ENCODE assay signal across 8 mouse cellular contexts in the genomic region with DNA sequence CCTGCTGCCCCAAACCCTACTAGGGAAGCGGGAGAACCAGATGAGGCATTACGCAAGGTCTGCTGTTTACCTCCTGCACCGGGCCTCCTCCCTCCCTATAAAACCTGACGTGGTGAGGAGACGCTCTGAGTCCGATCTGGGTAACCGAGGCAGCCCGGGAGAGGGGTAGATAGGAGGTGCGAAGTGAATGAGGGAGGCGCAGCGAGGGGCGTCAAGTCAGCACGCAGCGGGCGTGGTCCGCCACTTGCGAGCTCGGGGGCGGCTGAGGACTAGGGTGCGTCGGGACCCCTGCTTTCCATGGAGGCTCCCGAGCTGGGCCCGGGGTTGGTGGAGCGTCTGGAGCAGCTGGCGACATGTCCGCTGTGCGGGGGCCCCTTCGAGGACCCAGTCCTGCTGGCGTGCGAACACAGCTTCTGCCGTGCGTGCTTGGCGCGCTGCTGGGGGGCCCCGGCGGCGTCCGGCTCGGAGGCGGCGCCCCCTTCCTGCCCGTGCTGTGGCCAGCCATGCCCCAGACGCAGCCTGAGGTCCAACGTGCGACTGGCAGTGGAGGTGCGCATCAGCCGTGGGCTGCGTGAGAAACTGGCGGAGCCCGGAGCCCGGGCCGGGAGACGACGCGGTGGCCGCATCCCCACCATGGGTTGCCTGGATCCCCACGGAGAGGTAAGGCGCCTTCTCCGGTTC. TPM values are rescaled to one million over a fixed set of nuclear protein-coding genes. Genes with fewer than 3 reads are reported as not detected.
A peak's percentile ranks its signal among the peaks of the same experiment; 100 is the strongest.
DNase-seq lines count a peak whose midpoint lies in the region; ATAC-seq and TF ChIP-seq lines count a peak whose summit lies in the region.

A gene (plus strand): TSS at position 128 of the 681 bp plus-strand sequence.

- H3K4me2 ChIP-seq in heart, postnatal 0 days (ENCODE audit: low read depth, low read length): peak within 1 kb of the TSS; percentile 56
- peak within 1 kb of the TSS; percentile 60 for H3K4me2 ChIP-seq in liver, embryonic 12.5 days
- H3K4me2 ChIP-seq in midbrain, embryonic 16.5 days (ENCODE audit: low read length): peak within 1 kb of the TSS; percentile 70

- ATAC-seq in heart, postnatal 0 days (ENCODE audit: insufficient read depth, low read depth): peak; percentile 3; the same call in 1 of the 2 replicates
- no peak for ATAC-seq in liver, embryonic 12.5 days
- no peak for ATAC-seq in midbrain, embryonic 16.5 days

- DNase-seq in layer of hippocampus, adult 2 months (ENCODE audit: low spot score in 2 of 2): peak in 1 of 2 experiments; percentile 49
- DNase-seq in layer of hippocampus, adult 9-10 months (ENCODE audit: low spot score): no peak
- DNase-seq in cerebellum, postnatal 36 days: peak; percentile 30 to 41
- no peak for DNase-seq in heart, postnatal 0 days (ENCODE audit: low spot score)
- DNase-seq in urinary bladder, postnatal 14 days (ENCODE audit: low spot score): peak; percentile 66
- no peak for DNase-seq in ovary, postnatal 14 days (ENCODE audit: low spot score)

- H3K27ac ChIP-seq in layer of hippocampus, adult 2 months: peak within 1 kb of the TSS; percentile 50
- no peak within 1 kb of the TSS for H3K27ac ChIP-seq in heart, postnatal 0 days (ENCODE audit: low read depth)
- no peak within 1 kb of the TSS for H3K27ac ChIP-seq in liver, embryonic 12.5 days
- H3K27ac ChIP-seq in midbrain, embryonic 16.5 days (ENCODE audit: low read length): no peak within 1 kb of the TSS

- WGBS in heart, postnatal 0 days: 2% methylated on average over 55 of the region's 59 CpGs
- WGBS in liver, embryonic 12.5 days (ENCODE audit: insufficient replicate concordance): 4% methylated on average over 59 of the region's 59 CpGs
- 2% methylated on average over 56 of the region's 59 CpGs for WGBS in midbrain, embryonic 16.5 days

- no peak within 1 kb of the TSS for H3K9ac ChIP-seq in heart, postnatal 0 days (replicated peaks; ENCODE audit: low read depth, low read length)
- H3K9ac ChIP-seq in liver, embryonic 12.5 days: no peak within 1 kb of the TSS
- H3K9ac ChIP-seq in midbrain, embryonic 16.5 days (ENCODE audit: low read depth, low read length): peak within 1 kb of the TSS; percentile 58

- no peaks in the 10 kb centered on the region for H3K36me3 ChIP-seq in heart, postnatal 0 days (replicated peaks; ENCODE audit: control insufficient read depth, insufficient read depth, low read length)
- H3K36me3 ChIP-seq in liver, embryonic 12.5 days: no peaks in the 10 kb centered on the region
- H3K36me3 ChIP-seq in midbrain, embryonic 16.5 days (ENCODE audit: control insufficient read depth, insufficient read depth, low read length): no peaks in the 10 kb centered on the region

- H3K27me3 ChIP-seq in heart, postnatal 0 days (ENCODE audit: control insufficient read depth, insufficient read depth, low read length): peaks cover 67% of the 10 kb centered on the region
- peaks cover 85% of the 10 kb centered on the region for H3K27me3 ChIP-seq in liver, embryonic 12.5 days (replicated peaks)
- H3K27me3 ChIP-seq in midbrain, embryonic 16.5 days (ENCODE audit: control insufficient read depth, insufficient read depth, low read depth, low read length): peaks cover 23% of the 10 kb centered on the region

- no peaks in the 10 kb centered on the region for H3K9me3 ChIP-seq in heart, postnatal 0 days (replicated peaks; ENCODE audit: control insufficient read depth, low read length)
- H3K9me3 ChIP-seq in liver, embryonic 12.5 days (replicated peaks): no peaks in the 10 kb centered on the region
- no peaks in the 10 kb centered on the region for H3K9me3 ChIP-seq in midbrain, embryonic 16.5 days (replicated peaks; ENCODE audit: control insufficient read depth, low read length, poor library complexity, severe bottlenecking)

- peaks cover 21% of the 10 kb centered on the region for H3K4me1 ChIP-seq in heart, postnatal 0 days (ENCODE audit: control insufficient read depth, insufficient read depth)
- peaks cover 8% of the 10 kb centered on the region; the same call in 1 of the 2 replicates for H3K4me1 ChIP-seq in liver, embryonic 12.5 days
- peaks cover 17% of the 10 kb centered on the region for H3K4me1 ChIP-seq in midbrain, embryonic 16.5 days (ENCODE audit: control insufficient read depth, insufficient read depth, low read length)

- no peak for TF ChIP-seq EP300 in heart, postnatal 0 days (IDR thresholded peaks at IDR 0.05; ENCODE audit: low read depth)

- TF ChIP-seq CTCF in layer of hippocampus, adult 2 months (conservative IDR thresholded peaks at IDR 0.05): no peak
- TF ChIP-seq CTCF in heart, postnatal 0 days (IDR thresholded peaks at IDR 0.05; ENCODE audit: low read depth): no peak

- H3K4me3 ChIP-seq in layer of hippocampus, adult 2 months: peak within 1 kb of the TSS; percentile 58
- H3K4me3 ChIP-seq in heart, postnatal 0 days (ENCODE audit: low read depth, low read length): peak within 1 kb of the TSS; percentile 39
- H3K4me3 ChIP-seq in liver, embryonic 12.5 days: peak within 1 kb of the TSS; percentile 36
- H3K4me3 ChIP-seq in midbrain, embryonic 16.5 days (ENCODE audit: low read depth, low read length): peak within 1 kb of the TSS; percentile 42

RNA-seq across cellular contexts. Expression of the gene that starts here (rescaled TPM):
- 1 to 10 TPM; 5.2 to 5.3 TPM for total RNA-seq in layer of hippocampus, adult 2 months (2021)
- total RNA-seq in heart, postnatal 0 days (2014; rRNA removed; ENCODE audit: low replicate concordance): 0.66 and 8.0 TPM in 2 replicates
- polyA plus RNA-seq in heart, postnatal 0 days (2015; fragmentation: Nextera tagmentation; extraction: Ambion mirVana): 0.16 TPM in 2 replicates
- polyA plus RNA-seq in liver, embryonic 12.5 days (2016; fragmentation: Nextera tagmentation; extraction: Ambion mirVana): not detected in 2 replicates
- polyA plus RNA-seq in midbrain, embryonic 16.5 days (2015; fragmentation: Nextera tagmentation; extraction: Ambion mirVana): 1.7 and 2.0 TPM in 2 replicates

Comparison
In these comparisons a context has a peak if more than half of its experiments do, and no peak if none do; other contexts are left out.
1. DNase-seq: peak in cerebellum, postnatal 36 days (2 of 2) and urinary bladder, postnatal 14 days (single experiment); none in layer of hippocampus, adult 9-10 months (single experiment), heart, postnatal 0 days (single experiment) and ovary, postnatal 14 days (single experiment).
2. Peak in every context shown above with its lines, with median percentiles within 50 percentile points of each other: H3K4me3 ChIP-seq and H3K4me2 ChIP-seq.